Mouse (Mus musculus) heart, embryonic 12.5 days (tissue): Measurements from ENCODE around the gene Prss32. TPM values are rescaled to one million over a fixed set of nuclear protein-coding genes. Genes with fewer than 3 reads are reported as not detected.
"Not testable (repeated sequence)": the region's sequence is repeated elsewhere in the genome, so short reads cannot be mapped to it uniquely, and the experiment has no call there.

Experiments
- ATAC-seq: fragments of 200-750 bp; cut with Nextera tagmentation; 2 replicates; pipeline ENCODE4 v1.8.0; 2017; ENCODE audit warnings: moderate TSS enrichment, moderate library complexity; ENCODE audit not compliant: insufficient number of reproducible peaks, low FRiP score
- H3K27ac ChIP-seq: fragments of 300-500 bp; sonication (generic); 2 replicates; pipeline ENCODE4 v1.5.1; 2016; ENCODE audit warnings: mild to moderate bottlenecking, moderate library complexity; ENCODE audit not compliant: poor library complexity, severe bottlenecking
- H3K27me3 ChIP-seq: fragments of 300-500 bp; sonication (generic); replicated peaks from 2 replicates; pipeline ENCODE4 v1.6.1; 2016; ENCODE audit warnings: mild to moderate bottlenecking, moderate library complexity
- H3K36me3 ChIP-seq: fragments of 300-500 bp; sonication (generic); 2 replicates; pipeline ENCODE4 v1.6.1; 2016; ENCODE audit warnings: mild to moderate bottlenecking, moderate library complexity
- H3K4me1 ChIP-seq: fragments of 300-500 bp; sonication (generic); replicated peaks from 2 replicates; pipeline ENCODE4 v1.6.1; 2016; ENCODE audit warnings: mild to moderate bottlenecking
- H3K4me2 ChIP-seq: fragments of 300-500 bp; sonication (generic); 2 replicates; pipeline ENCODE4 v1.6.1; 2016; ENCODE audit warnings: mild to moderate bottlenecking, moderate library complexity
- H3K4me3 ChIP-seq: fragments of 300-500 bp; sonication (generic); 2 replicates; pipeline ENCODE4 v1.5.1; 2016; ENCODE audit warnings: mild to moderate bottlenecking
- H3K9ac ChIP-seq: fragments of 300-500 bp; sonication (generic); 2 replicates; pipeline ENCODE4 v1.6.1; 2016; ENCODE audit warnings: mild to moderate bottlenecking, moderate library complexity
- H3K9me3 ChIP-seq: fragments of 300-500 bp; sonication (generic); replicated peaks from 2 replicates; pipeline ENCODE4 v1.6.1; 2016; ENCODE audit warnings: mild to moderate bottlenecking, moderate library complexity
- WGBS: fragments of 180-500 bp; shearing (Covaris S2); methylation state at CpG from one replicate; pipeline ENCODE4 v1.1.7; 2016; 5-methylcytosine and 5-hydroxymethylcytosine counted together
- microRNA-seq: library from miRNA; unstranded; fragments of <30 nt; microRNA quantifications from one replicate; pipeline ENCODE4, GENCODE M21; 2017
- polyA plus RNA-seq: library from polyadenylated mRNA; unstranded; fragments of >200 nt; fragmentation: Nextera tagmentation; extraction: Ambion mirVana; gene quantifications from 2 replicates; pipeline ENCODE4 v1.2.1, GENCODE M21; 2016

Gene Prss32
- polyA plus RNA-seq, 1 experiment from 2014 or later: not detected

DNA sequence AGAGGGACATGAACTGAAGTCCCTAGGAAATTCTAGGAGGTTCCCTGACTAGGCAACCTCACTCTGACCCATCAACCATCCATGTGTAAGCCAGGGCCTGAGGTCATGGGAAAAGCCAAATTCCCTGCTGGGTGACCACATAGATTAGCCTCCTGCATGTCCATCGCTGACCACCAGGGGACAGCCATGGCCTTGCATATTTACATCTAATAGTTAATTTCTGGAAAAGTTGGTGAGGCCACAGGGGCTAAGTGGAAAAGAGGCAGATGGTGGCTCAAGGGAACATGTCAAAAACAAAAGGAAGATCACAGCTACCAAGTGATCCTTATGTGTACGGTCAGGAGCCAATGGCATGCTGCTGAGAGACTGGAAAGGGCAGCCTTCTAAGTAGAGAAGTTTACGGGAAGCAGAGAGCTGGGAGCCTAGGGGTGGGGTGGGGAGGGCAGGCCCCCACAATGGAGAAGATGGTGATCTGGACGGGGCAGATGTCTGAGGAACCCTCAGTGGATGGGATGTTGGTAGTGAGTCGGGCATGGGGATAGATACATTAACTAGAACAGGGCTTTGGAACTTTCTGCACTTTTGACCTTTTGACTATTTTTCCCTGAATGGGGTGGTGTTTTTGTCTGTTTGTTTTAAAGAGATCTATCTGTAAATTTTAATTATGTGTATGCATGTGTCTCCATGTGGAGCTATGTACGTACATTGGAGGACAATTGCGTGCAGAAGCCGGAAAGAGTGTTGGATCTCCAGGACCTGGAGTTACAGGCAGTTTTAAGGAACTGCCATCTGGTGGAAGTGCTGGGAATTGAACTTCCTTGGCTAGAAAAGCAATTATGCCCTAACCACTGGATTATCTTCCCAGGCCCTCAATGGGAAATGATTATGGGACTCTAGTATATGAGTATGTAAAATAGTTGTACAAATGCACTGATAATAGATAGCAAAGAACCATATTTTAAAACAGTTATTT, 30.5 kb downstream of the Prss32 start:
- no peaks in the 10 kb centered on the region for H3K27me3 ChIP-seq

GRCm38 (mm10) chr17:23876741-23877140, 33.1 kb downstream of the Prss32 start:
- Histone ChIP-seq H3K9me3 (no peaks in the 10 kb centered on the region), H3K27me3 (no peaks in the 10 kb centered on the region), H3K4me2 (no peak overlapping the region), H3K9ac (no peak overlapping the region), H3K36me3 (no peaks in the 10 kb centered on the region), H3K4me3 (no peak overlapping the region), H3K4me1 (no peaks in the 10 kb centered on the region; the same call in 1 of the 2 replicates), H3K27ac (no peak overlapping the region)
- WGBS: 61% methylated on average over 3 of the region's 3 CpGs
- no peak for ATAC-seq

More for the DNA sequence above, 30.5 kb downstream of the Prss32 start:
- H3K27ac ChIP-seq: no peak overlapping the region
- 43% methylated on average over 8 of the region's 8 CpGs for WGBS
- no peaks in the 10 kb centered on the region for H3K36me3 ChIP-seq
- H3K4me2 ChIP-seq: no peak overlapping the region
- no peak for ATAC-seq
- H3K9me3 ChIP-seq: no peaks in the 10 kb centered on the region
- H3K4me1 ChIP-seq: no peaks in the 10 kb centered on the region; the same call in 1 of the 2 replicates
- H3K9ac ChIP-seq: no peak overlapping the region
- H3K4me3 ChIP-seq: no peak overlapping the region

GRCm38 (mm10) chr17:23877166-23877565, 33.5 kb downstream of the Prss32 start:
- WGBS: 80% methylated on average over 2 of the region's 2 CpGs
- Histone ChIP-seq H3K4me2 (no peak overlapping the region), H3K36me3 (no peaks in the 10 kb centered on the region), H3K9ac (no peak overlapping the region), H3K27ac (no peak overlapping the region), H3K27me3 (no peaks in the 10 kb centered on the region), H3K4me3 (no peak overlapping the region), H3K4me1 (no peaks in the 10 kb centered on the region; the same call in 1 of the 2 replicates), H3K9me3 (no peaks in the 10 kb centered on the region)
- no peak for ATAC-seq

DNA sequence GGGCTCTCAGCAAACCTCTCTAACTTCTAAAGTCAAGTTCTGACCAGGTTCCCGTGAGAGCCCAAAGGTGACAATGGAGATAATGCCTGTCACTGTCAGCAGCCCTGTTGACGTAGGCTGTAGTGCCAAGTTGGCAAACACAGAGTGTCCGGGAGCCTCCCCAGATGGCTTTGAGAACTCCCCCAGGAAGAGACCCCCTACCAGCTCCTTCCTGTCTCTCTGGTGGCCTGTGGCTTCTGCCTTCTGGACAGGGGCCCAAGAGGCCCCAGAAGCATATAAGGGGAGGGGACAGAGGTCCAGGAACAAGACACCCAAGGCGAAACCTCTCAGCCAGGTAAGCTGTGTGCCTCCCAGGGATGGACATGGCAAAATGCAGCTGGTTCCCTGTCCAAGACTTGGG, 36.9 kb downstream of the Prss32 start, which contains the start of the genes Dcpp1 and Dcpp2:
Dcpp1 (plus strand) TSS at position 301 of the 400 bp plus-strand sequence.
Dcpp2 (plus strand) TSS at position 305 of the 400 bp plus-strand sequence.
- H3K9ac ChIP-seq, H3K27me3 ChIP-seq, H3K9me3 ChIP-seq, ATAC-seq, H3K4me3 ChIP-seq, H3K4me2 ChIP-seq, H3K36me3 ChIP-seq, H3K27ac ChIP-seq, H3K4me1 ChIP-seq: not testable (repeated sequence)
- 50% methylated on average over 4 of the region's 4 CpGs for WGBS

Small RNA genes lying within 50 kb of the gene (microRNA-seq; reads per million reads assigned to microRNA genes)
- gene Mir5125: 1.2 reads per million

Other genes with a start within 250 kb of the Prss32 start
- 9.1 and 10.7 TPM in 2 replicates for gene Zfp13, start 244.4 kb upstream of the Prss32 start, polyA plus RNA-seq
- gene Zscan10, start 243.0 kb upstream of the Prss32 start, polyA plus RNA-seq: not detected in 2 replicates
- gene Mmp25, start 198.6 kb upstream of the Prss32 start, polyA plus RNA-seq: 0.42 and 0.75 TPM in 2 replicates
- gene Bicdl2, start 183.3 kb upstream of the Prss32 start, polyA plus RNA-seq: 0.36 TPM in 1 of 2 replicates, not detected in the other
- 334 and 337 TPM in 2 replicates for gene Hcfc1r1, start 170.3 kb upstream of the Prss32 start, polyA plus RNA-seq
- gene Thoc6, start 170.0 kb upstream of the Prss32 start, polyA plus RNA-seq: 35.8 and 39.1 TPM in 2 replicates
- 117 and 119 TPM in 2 replicates for gene Tnfrsf12a, start 166.4 kb upstream of the Prss32 start, polyA plus RNA-seq
- gene Cldn6, start 164.6 kb upstream of the Prss32 start, polyA plus RNA-seq: 2.2 and 3.1 TPM in 2 replicates
- not detected in 2 replicates for gene Cldn9, start 159.8 kb upstream of the Prss32 start, polyA plus RNA-seq
- gene 1520401A03Rik, start 121.1 kb upstream of the Prss32 start, polyA plus RNA-seq: 0.18 TPM in 1 of 2 replicates, not detected in the other
- 32.4 and 32.7 TPM in 2 replicates for gene Pkmyt1, start 117.5 kb upstream of the Prss32 start, polyA plus RNA-seq
- 10.3 and 11.2 TPM in 2 replicates for gene Paqr4, start 103.0 kb upstream of the Prss32 start, polyA plus RNA-seq
- 0.17 and 0.33 TPM in 2 replicates for gene Kremen2, start 98.0 kb upstream of the Prss32 start, polyA plus RNA-seq
- gene Flywch1, start 72.3 kb upstream of the Prss32 start, polyA plus RNA-seq: 64.1 and 67.5 TPM in 2 replicates
- 6.9 and 7.3 TPM in 2 replicates for gene Flywch2, start 57.8 kb upstream of the Prss32 start, polyA plus RNA-seq
- gene Srrm2, start 53.3 kb upstream of the Prss32 start, polyA plus RNA-seq: 399 TPM in 2 replicates
- gene Elob, start 14.7 kb upstream of the Prss32 start, polyA plus RNA-seq: 878 and 903 TPM in 2 replicates
- not detected in 2 replicates for gene Prss33, start 7.8 kb upstream of the Prss32 start, polyA plus RNA-seq
- 0.36 TPM in 1 of 2 replicates, not detected in the other for gene Prss41, start 317 bp downstream of the Prss32 start, polyA plus RNA-seq
- not detected in 2 replicates for gene Prss21, start 24.2 kb downstream of the Prss32 start, polyA plus RNA-seq
- not detected in 2 replicates for gene Dcpp1, start 37.0 kb downstream of the Prss32 start, polyA plus RNA-seq
- not detected in 2 replicates for gene Dcpp2, start 37.0 kb downstream of the Prss32 start, polyA plus RNA-seq
- not detected in 2 replicates for gene Dcpp3, start 73.6 kb downstream of the Prss32 start, polyA plus RNA-seq
- gene Sbp, start 97.8 kb downstream of the Prss32 start, polyA plus RNA-seq: not detected in 2 replicates
- gene Sbpl, start 111.4 kb downstream of the Prss32 start, polyA plus RNA-seq: not detected in 2 replicates
- not detected in 2 replicates for gene Prss30, start 136.7 kb downstream of the Prss32 start, polyA plus RNA-seq
- gene Prss22, start 154.2 kb downstream of the Prss32 start, polyA plus RNA-seq: 0.29 TPM in 1 of 2 replicates, not detected in the other
- gene Prss27, start 194.3 kb downstream of the Prss32 start, polyA plus RNA-seq: 0.35 and 0.41 TPM in 2 replicates
- gene Kctd5, start 229.6 kb downstream of the Prss32 start, polyA plus RNA-seq: 49.0 and 49.2 TPM in 2 replicates